Mouse (Mus musculus) inflammation-experienced regulatory T-cells (primary cell): ENCODE results near the gene Tmem165. TPM values are rescaled to one million over a fixed set of nuclear protein-coding genes. Genes with fewer than 3 reads are reported as not detected.

Experiments
- polyA plus RNA-seq, 2 experiments: library from polyadenylated mRNA; unstranded; fragments of 100-300 nt; shearing (Covaris generic); gene quantifications; one replicate each; pipeline ENCODE4 v1.2.1; 2017

Gene Tmem165
- polyA plus RNA-seq, result 10 to 100 TPM; 92.6 to 92.7 TPM

DNA sequence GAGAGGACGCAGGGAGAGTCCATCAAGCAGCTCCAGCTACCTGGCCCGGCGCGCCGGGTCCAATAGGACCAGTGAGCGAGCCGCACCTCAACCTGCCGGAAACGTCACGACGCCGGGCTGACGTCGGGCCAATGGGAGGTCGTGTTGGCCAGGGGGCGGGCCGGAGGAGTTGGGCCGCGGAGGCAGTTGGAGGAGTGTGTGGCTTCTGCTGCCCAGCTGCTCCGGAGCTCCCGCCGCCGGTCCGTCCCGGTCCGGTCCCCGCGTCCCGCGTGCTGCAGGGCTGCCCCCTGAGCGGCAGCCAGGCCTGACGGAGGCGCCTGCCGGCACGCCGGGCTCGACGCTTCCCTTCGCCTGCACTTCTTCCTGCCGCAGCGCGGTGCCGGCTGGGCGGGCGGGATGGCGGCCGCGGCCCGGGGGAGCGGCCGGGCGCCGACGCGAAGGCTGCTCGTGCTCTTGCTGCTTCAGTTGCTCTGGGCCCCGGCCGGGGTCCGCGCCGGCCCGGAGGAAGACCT, at the start of gene Tmem165:
TSS of gene Tmem165 (plus strand) at position 131 of the 512 bp plus-strand sequence.

DNA sequence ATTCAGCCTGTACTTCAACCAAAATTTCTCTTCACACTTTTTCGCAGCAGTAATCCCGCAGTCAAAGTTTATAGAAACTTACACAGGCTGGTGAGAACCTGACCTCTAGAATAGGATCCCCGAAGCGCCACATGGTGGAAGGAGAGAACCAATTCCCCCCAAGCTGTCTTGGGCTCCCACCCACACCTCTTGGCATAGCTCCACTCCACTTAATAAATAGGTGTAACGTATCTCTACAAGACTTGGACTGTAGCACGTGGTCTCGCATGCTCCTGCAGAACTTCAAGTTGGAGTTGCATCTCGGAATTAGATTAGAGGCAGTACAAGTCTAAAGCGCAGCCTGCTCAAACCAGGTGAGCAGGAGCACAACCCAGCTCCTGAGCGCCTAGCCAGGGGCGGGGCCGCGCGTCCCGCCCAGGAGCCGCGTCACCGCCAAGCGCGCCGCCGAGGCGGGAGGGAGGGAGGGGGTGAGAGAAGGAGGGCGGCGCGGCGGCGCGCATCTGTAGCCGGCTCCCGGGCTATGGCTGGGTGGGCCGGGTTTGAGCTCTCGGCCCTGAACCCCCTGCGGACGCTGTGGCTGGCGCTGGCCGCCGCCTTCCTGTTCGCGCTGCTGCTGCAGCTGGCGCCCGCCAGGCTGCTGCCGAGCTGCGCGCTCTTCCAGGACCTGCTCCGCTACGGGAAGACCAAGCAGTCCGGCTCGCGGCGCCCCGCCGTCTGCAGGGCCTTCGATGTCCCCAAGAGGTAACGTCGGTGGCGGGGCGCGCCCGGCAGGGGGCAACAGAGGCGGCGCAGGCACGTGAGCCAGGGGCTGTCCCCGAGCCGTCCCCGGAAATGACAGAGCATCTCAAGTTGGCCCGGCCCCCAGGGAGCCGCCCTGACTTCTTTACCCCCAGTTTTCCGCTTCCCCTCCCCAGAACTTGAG, 43.6 kb upstream of the Tmem165 start, which contains the start of gene Srd5a3:
TSS of gene Srd5a3 (plus strand) at position 464 of the 922 bp plus-strand sequence.

Other genes with a start within 250 kb of the Tmem165 start
- 1 to 10 TPM in 1 of 2 experiments, not detected in 1; 2.6 TPM for gene Kdr, start 205.4 kb upstream of the Tmem165 start, polyA plus RNA-seq
- gene Srd5a3, start 43.6 kb upstream of the Tmem165 start, polyA plus RNA-seq, result 10 to 100 TPM; 52.6 to 75.0 TPM
- 10 to 100 TPM; 15.0 to 16.4 TPM for gene Clock, start 120.9 kb downstream of the Tmem165 start, polyA plus RNA-seq
- 1 to 10 TPM in 1 of 2 experiments, not detected in 1; 1.6 TPM for gene Pdcl2, start 147.3 kb downstream of the Tmem165 start, polyA plus RNA-seq
- not detected for gene Nmu, start 179.9 kb downstream of the Tmem165 start, polyA plus RNA-seq